Mouse (Mus musculus) hindbrain, embryonic 15.5 days (tissue): ENCODE measurements around the gene Rbp1. TPM values are rescaled to one million over a fixed set of nuclear protein-coding genes. Genes with fewer than 3 reads are reported as not detected.

Experiments
- ATAC-seq: fragments of 200-750 bp; cut with Nextera tagmentation; 2 replicates; pipeline ENCODE4 v1.8.0; 2017; ENCODE audit warnings: low read depth, moderate number of reproducible peaks, moderate TSS enrichment; ENCODE audit not compliant: low FRiP score
- H3K27ac ChIP-seq: fragments of 300-500 bp; sonication (generic); replicated peaks from 2 replicates; pipeline ENCODE4 v1.5.1; 2015; ENCODE audit warnings: mild to moderate bottlenecking, inconsistent platforms
- H3K27me3 ChIP-seq: fragments of 300-500 bp; sonication (generic); 2 replicates; pipeline ENCODE4 v1.6.1; 2015; ENCODE audit warnings: control low read depth, inconsistent platforms
- H3K36me3 ChIP-seq: fragments of 300-500 bp; sonication (generic); 2 replicates; pipeline ENCODE4 v1.6.1; 2015; ENCODE audit warnings: control low read depth, inconsistent platforms
- H3K4me1 ChIP-seq: fragments of 300-500 bp; sonication (generic); replicated peaks from 2 replicates; pipeline ENCODE4 v1.6.1; 2015; ENCODE audit warnings: control low read depth, inconsistent platforms
- H3K4me2 ChIP-seq: fragments of 300-500 bp; sonication (generic); 2 replicates; pipeline ENCODE4 v1.6.1; 2015; ENCODE audit warnings: moderate library complexity, mild to moderate bottlenecking, inconsistent platforms
- H3K4me3 ChIP-seq: fragments of 300-500 bp; sonication (generic); 2 replicates; pipeline ENCODE4 v1.5.1; 2015; ENCODE audit warnings: mild to moderate bottlenecking, inconsistent platforms
- H3K9ac ChIP-seq: fragments of 300-500 bp; sonication (generic); 2 replicates; pipeline ENCODE4 v1.6.1; 2015; ENCODE audit warnings: inconsistent platforms
- H3K9me3 ChIP-seq: fragments of 300-500 bp; sonication (generic); 2 replicates; pipeline ENCODE4 v1.6.1; 2016; ENCODE audit warnings: control low read depth, inconsistent platforms
- WGBS: fragments of 180-500 bp; shearing (Covaris S2); methylation state at CpG from one replicate; pipeline ENCODE4 v1.1.7; 2015; 5-methylcytosine and 5-hydroxymethylcytosine counted together
- polyA plus RNA-seq: library from polyadenylated mRNA; unstranded; fragments of >200 nt; fragmentation: Nextera tagmentation; extraction: Ambion mirVana; gene quantifications from 2 replicates; pipeline ENCODE4 v1.2.1, GENCODE M21; 2015

The Rbp1 gene
- polyA plus RNA-seq, 1 experiment from 2014 or later, result 45.7 TPM

GRCm38 (mm10) chr9:98400185-98400894 is 22.4 kb upstream of the Rbp1 start:
- Histone ChIP-seq H3K4me2 (no peak overlapping the region), H3K27ac (no peak overlapping the region), H3K36me3 (no peaks in the 10 kb centered on the region), H3K27me3 (no peaks in the 10 kb centered on the region), H3K4me3 (no peak overlapping the region), H3K4me1 (no peaks in the 10 kb centered on the region), H3K9me3 (no peaks in the 10 kb centered on the region), H3K9ac (no peak overlapping the region)
- no peak for ATAC-seq
- 74% methylated on average over 13 of the region's 13 CpGs for WGBS

DNA sequence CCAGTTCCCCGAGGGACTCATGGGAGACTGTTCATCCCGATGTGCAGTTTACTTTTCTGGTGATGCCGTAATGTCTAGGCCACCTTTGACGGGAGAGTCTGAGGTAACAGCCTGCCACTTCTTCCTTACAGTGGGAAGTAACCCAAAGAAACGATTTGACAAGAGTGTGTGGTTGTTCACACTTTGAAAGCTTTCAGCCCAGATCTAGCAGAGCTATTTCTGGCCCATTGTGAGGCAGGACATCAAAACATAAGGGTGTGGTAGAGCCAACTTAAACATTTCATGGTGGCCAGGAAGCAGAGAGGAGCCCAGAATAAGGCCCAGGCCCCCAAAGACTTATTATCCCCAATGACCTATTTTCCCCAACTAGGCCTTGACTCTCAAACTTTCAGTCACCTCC is 21.1 kb upstream of the Rbp1 start:
- 85% methylated on average over 5 of the region's 5 CpGs for WGBS
- Histone ChIP-seq H3K9me3 (no peaks in the 10 kb centered on the region), H3K4me1 (no peaks in the 10 kb centered on the region), H3K36me3 (no peaks in the 10 kb centered on the region), H3K4me2 (no peak overlapping the region), H3K4me3 (no peak overlapping the region), H3K27ac (no peak overlapping the region), H3K27me3 (no peaks in the 10 kb centered on the region), H3K9ac (no peak overlapping the region)
- ATAC-seq, result no peak

DNA sequence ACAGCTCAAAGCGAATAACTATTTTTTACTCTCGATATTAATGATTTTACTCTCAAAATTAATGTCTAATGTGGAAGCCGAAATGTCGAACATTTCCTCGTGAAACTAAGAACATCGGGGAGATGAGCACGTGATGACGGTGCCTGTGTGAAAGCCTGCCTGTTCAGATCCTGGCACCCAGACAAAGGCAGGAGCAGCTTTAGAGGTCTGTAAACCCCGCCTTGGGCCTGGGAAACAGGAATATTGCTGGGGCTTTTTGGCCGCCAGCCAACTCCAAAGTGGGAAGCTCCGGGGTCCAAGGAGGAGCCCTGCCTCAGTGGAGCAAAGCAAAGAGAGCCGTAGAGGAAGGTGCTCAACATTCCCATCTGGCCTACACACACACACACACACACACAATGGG is 15.0 kb upstream of the Rbp1 start:
- H3K36me3 ChIP-seq, result no peaks in the 10 kb centered on the region
- 0 out of 2 replicates have a peak, but pooled peaks cover 3% of the 10 kb centered on the region for H3K4me1 ChIP-seq
- H3K9me3 ChIP-seq, result no peaks in the 10 kb centered on the region
- no peak overlapping the region for H3K4me3 ChIP-seq
- H3K9ac ChIP-seq, result no peak overlapping the region
- no peaks in the 10 kb centered on the region for H3K27me3 ChIP-seq
- 68% methylated on average over 12 of the region's 12 CpGs for WGBS
- no peak for ATAC-seq
- no peak overlapping the region for H3K4me2 ChIP-seq
- H3K27ac ChIP-seq, result no peak overlapping the region

DNA sequence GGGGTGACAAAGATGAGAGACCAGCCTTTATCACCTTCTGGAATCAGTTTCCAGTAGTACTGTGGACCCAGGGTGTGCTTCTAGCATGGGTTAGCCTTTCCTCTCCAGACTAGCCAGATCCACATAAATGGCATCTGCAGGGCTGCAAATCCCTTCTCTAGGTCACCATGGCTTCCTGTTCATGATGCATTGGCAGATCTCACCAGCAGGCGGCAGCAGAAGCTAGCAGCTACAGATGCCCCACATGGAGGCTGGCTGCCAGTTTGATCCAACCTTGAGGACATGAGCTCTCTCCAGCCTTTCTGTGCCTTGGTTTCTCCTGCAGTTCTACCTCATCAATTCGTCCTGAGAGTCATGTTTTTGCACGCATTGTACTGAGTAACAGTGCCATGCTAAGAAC is 13.6 kb upstream of the Rbp1 start:
- Histone ChIP-seq H3K27me3 (no peaks in the 10 kb centered on the region), H3K9me3 (no peaks in the 10 kb centered on the region), H3K9ac (no peak overlapping the region), H3K4me1 (0 out of 2 replicates have a peak, but pooled peaks cover 3% of the 10 kb centered on the region), H3K36me3 (no peaks in the 10 kb centered on the region), H3K4me3 (no peak overlapping the region), H3K27ac (no peak overlapping the region), H3K4me2 (no peak overlapping the region)
- WGBS, result 35% methylated on average over 3 of the region's 3 CpGs
- ATAC-seq, result no peak

DNA sequence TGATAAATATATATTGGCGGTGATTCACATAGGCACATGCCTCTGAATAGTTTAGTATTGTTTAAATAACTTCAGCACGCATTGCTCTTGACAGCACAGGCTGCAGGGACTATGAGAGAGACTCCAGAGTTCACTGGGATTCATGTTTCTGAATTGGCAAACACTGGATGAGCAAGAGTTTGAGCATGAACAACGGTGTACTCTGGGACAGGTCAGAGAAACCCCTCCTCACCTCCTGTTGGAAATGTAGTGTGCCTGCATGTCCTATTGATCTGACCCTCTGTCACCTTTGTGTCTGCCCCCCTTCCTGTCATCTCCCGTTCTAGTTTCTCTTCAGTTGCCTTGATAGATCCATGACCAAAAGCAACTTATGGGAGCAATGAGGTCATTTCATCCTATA is 7.3 kb upstream of the Rbp1 start:
- no peaks in the 10 kb centered on the region for H3K27me3 ChIP-seq
- H3K9ac ChIP-seq, result no peak overlapping the region
- H3K36me3 ChIP-seq, result no peaks in the 10 kb centered on the region
- no peak overlapping the region for H3K27ac ChIP-seq
- no peak overlapping the region for H3K4me3 ChIP-seq
- 84% methylated on average over 4 of the region's 4 CpGs for WGBS
- H3K9me3 ChIP-seq, result no peaks in the 10 kb centered on the region
- no peak overlapping the region for H3K4me2 ChIP-seq
- no peak for ATAC-seq
- no peaks in the 10 kb centered on the region for H3K4me1 ChIP-seq

- ATAC-seq, result no peak
- H3K4me1 ChIP-seq, result no peaks in the 10 kb centered on the region
Measured at GRCm38 (mm10) chr9:98417919-98418318, 4.8 kb upstream of the Rbp1 start.

GRCm38 (mm10) chr9:98418346-98418745 is 4.4 kb upstream of the Rbp1 start:
- ATAC-seq, result no peak
- H3K9ac ChIP-seq, result no peak overlapping the region
- H3K27ac ChIP-seq, result no peak overlapping the region
- H3K27me3 ChIP-seq, result 0 out of 2 replicates have a peak, but pooled peaks cover 4% of the 10 kb centered on the region
- WGBS, result 89% methylated on average over 3 of the region's 3 CpGs
- H3K9me3 ChIP-seq, result no peaks in the 10 kb centered on the region
- H3K4me2 ChIP-seq, result no peak overlapping the region
- no peaks in the 10 kb centered on the region for H3K36me3 ChIP-seq
- H3K4me1 ChIP-seq, result no peaks in the 10 kb centered on the region
- no peak overlapping the region for H3K4me3 ChIP-seq

More at GRCm38 (mm10) chr9:98417919-98418318, 4.8 kb upstream of the Rbp1 start:
- H3K27ac ChIP-seq, result no peak overlapping the region
- H3K27me3 ChIP-seq, result 0 out of 2 replicates have a peak, but pooled peaks cover 4% of the 10 kb centered on the region
- no peak overlapping the region for H3K4me2 ChIP-seq
- no peak overlapping the region for H3K9ac ChIP-seq
- H3K4me3 ChIP-seq, result no peak overlapping the region
- no peaks in the 10 kb centered on the region for H3K9me3 ChIP-seq
- no peaks in the 10 kb centered on the region for H3K36me3 ChIP-seq
- 44% methylated on average over 7 of the region's 7 CpGs for WGBS

GRCm38 (mm10) chr9:98420666-98421065 is 2.1 kb upstream of the Rbp1 start:
- ATAC-seq, result no peak
- Histone ChIP-seq H3K9ac (no peak overlapping the region), H3K27me3 (0 out of 2 replicates have a peak, but pooled peaks cover 4% of the 10 kb centered on the region), H3K9me3 (no peaks in the 10 kb centered on the region), H3K4me3 (no peak overlapping the region), H3K4me1 (peaks cover 20% of the 10 kb centered on the region), H3K36me3 (no peaks in the 10 kb centered on the region), H3K4me2 (no peak overlapping the region), H3K27ac (no peak overlapping the region)
- WGBS, result 84% methylated on average over 1 of the region's 1 CpGs

GRCm38 (mm10) chr9:98421903-98422302 is 858 bp upstream of the Rbp1 start:
- peaks cover 23% of the 10 kb centered on the region for H3K4me1 ChIP-seq
- 0 out of 2 replicates have a peak, but pooled peaks cover 10% of the 10 kb centered on the region for H3K27me3 ChIP-seq
- H3K36me3 ChIP-seq, result no peaks in the 10 kb centered on the region
- H3K4me2 ChIP-seq, result no peak overlapping the region
- no peak overlapping the region for H3K9ac ChIP-seq
- 57% methylated on average over 3 of the region's 3 CpGs for WGBS
- no peak overlapping the region for H3K4me3 ChIP-seq
- H3K27ac ChIP-seq, result no peak overlapping the region
- no peaks in the 10 kb centered on the region for H3K9me3 ChIP-seq
- ATAC-seq, result no peak

DNA sequence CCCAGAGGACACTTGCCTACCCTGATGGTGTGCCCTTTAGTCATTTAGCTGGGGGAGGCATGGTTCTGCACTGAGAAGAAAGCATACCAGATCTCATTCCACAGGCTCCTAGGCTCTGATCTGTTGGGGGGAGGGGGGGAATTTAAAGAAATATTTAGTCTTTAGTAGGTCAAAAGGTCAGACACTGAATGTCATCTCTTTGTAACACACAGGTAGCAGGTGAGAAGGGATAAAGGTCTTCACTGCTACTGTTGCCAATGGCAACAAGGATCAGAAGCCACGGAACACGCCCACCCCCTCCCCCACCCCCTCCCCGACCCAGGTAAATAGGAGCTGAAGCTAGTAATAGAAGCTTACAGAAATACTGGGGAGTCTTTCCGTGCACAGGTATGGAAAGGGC is 930 bp downstream of the Rbp1 start:
- Histone ChIP-seq H3K27me3 (0 out of 2 replicates have a peak, but pooled peaks cover 10% of the 10 kb centered on the region), H3K27ac (no peak overlapping the region), H3K4me3 (peak overlapping the region; percentile 50; the same call in 1 of the 2 replicates), H3K4me2 (peak overlapping the region; percentile 89), H3K4me1 (peaks cover 29% of the 10 kb centered on the region), H3K9ac (no peak overlapping the region), H3K9me3 (no peaks in the 10 kb centered on the region), H3K36me3 (no peaks in the 10 kb centered on the region)
- no peak for ATAC-seq
- 7% methylated on average over 4 of the region's 4 CpGs for WGBS

DNA sequence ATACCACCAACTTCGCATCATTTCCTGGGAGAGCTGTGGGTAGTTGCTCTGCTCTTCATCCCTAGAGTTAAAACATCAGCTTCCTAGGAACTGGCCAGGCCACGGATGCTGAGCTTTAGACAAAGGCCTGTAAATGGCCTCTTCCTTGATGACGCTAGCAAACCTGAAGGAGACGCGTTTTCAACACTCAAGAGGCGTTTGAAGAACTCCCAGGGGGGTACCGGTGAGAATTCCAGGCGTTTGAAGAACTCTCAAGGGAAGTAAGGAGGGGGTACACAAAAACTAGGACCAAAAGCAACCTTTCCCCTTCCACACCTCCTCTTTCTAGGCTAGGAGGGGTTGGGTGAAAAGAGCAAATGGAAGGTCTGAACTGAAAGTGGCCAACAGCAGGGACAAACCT is 1.5 kb downstream of the Rbp1 start:
- peak overlapping the region; percentile 47 for H3K9ac ChIP-seq
- H3K27ac ChIP-seq, result no peak overlapping the region; the same call in 1 of the 2 replicates
- peak overlapping the region; percentile 89 for H3K4me2 ChIP-seq

DNA sequence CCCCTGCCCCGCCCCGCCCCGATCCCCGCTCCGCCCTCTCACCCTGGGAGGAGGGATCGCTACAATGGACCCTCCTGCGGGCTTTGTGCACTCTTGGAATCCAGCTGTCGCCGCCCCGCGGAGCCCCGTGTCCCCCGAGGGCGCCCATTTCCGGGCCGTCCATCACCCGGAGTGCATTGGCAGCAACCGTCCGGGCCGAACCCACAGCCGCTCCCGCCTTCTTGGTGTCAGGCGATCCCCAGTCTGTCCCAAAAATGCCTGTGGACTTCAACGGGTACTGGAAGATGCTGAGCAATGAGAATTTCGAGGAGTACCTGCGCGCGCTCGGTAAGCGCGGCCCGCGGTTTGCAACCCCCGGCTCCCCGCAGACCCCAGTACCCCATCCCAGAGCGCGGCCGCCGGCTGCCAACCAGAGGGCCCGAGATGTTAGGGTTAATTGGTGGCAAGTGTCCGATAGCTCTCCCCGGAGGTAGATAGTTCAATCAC is 2.0 kb downstream of the Rbp1 start:
- Histone ChIP-seq H3K9me3 (no peaks in the 10 kb centered on the region), H3K4me1 (peaks cover 38% of the 10 kb centered on the region), H3K27me3 (0 out of 2 replicates have a peak, but pooled peaks cover 10% of the 10 kb centered on the region), H3K27ac (peak overlapping the region; percentile 57), H3K4me3 (peak overlapping the region; percentile 50), H3K36me3 (no peaks in the 10 kb centered on the region), H3K4me2 (peak overlapping the region; percentile 89), H3K9ac (peak overlapping the region; percentile 47)
- WGBS, result under 1% methylated on average over 39 of the region's 42 CpGs
- no peak; the same call in 1 of the 2 replicates for ATAC-seq

More for the DNA sequence above, 1.5 kb downstream of the Rbp1 start:
- Histone ChIP-seq H3K27me3 (0 out of 2 replicates have a peak, but pooled peaks cover 10% of the 10 kb centered on the region), H3K4me3 (peak overlapping the region; percentile 50), H3K4me1 (peaks cover 33% of the 10 kb centered on the region), H3K9me3 (no peaks in the 10 kb centered on the region), H3K36me3 (no peaks in the 10 kb centered on the region)
- ATAC-seq, result no peak
- 6% methylated on average over 8 of the region's 8 CpGs for WGBS
